In the genomic region with DNA sequence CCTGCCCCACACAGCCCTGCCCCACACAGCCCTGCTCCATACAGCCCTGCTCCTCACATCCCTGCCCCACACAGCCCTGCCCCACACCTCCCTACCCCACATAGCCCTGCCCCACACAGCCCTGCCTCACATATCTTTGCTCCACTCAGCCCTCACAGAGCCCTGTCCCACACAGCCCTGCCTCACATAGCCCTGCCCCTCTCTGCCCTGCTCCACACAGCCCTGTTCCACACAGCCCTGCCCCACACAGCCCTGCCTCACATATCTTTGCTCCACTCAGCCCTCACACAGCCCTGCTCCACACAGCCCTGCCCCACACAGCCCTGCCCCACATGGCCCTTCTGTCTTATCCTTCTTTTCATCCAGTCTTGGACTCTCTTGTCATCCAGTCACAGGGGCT, we compare ENCODE assay signal across 9 mouse cellular contexts.
A peak's percentile ranks its signal among the peaks of the same experiment; 100 is the strongest.
DNase-seq lines count a peak whose midpoint lies in the region; ATAC-seq and TF ChIP-seq lines count a peak whose summit lies in the region.
"Had no signal": no experiment of that assay in that cellular context is flagged by ENCODE, and none has a peak within 500 bp of the region (broad histone marks: within the 10 kb centered on the region; RNA-seq: fewer than 3 reads in every experiment).

No protein-coding gene starts in this region.

- H3K4me3 ChIP-seq in intestine, embryonic 16.5 days (ENCODE audit: low read length): no peak overlapping the region
- H3K4me3 ChIP-seq in intestine, embryonic 15.5 days (replicated peaks): no peak overlapping the region
- no peak overlapping the region for H3K4me3 ChIP-seq in ES-E14 (ENCODE audit: insufficient read depth in 1 of 2, low read depth in 1 of 2, low read length in 2 of 2, poor library complexity in 1 of 2, severe bottlenecking in 1 of 2)
- no peak overlapping the region for H3K4me3 ChIP-seq in hindbrain, embryonic 16.5 days (ENCODE audit: low read length)
- H3K4me3 ChIP-seq: liver, embryonic 15.5 days had no signal

- H3K36me3 ChIP-seq in intestine, embryonic 16.5 days (ENCODE audit: control insufficient read depth, insufficient read depth, low read length): no peaks in the 10 kb centered on the region
- no peaks in the 10 kb centered on the region for H3K36me3 ChIP-seq in intestine, embryonic 15.5 days
- H3K36me3 ChIP-seq in ES-E14 (ENCODE audit: control insufficient read depth, insufficient read depth, low read length, poor library complexity, severe bottlenecking): no peaks in the 10 kb centered on the region
- H3K36me3 ChIP-seq in hindbrain, embryonic 16.5 days (ENCODE audit: control insufficient read depth, insufficient read depth, low read length): no peaks in the 10 kb centered on the region
- H3K36me3 ChIP-seq: liver, embryonic 15.5 days had no signal

- H3K9me3 ChIP-seq in intestine, embryonic 16.5 days (ENCODE audit: control insufficient read depth, low read length): no peaks in the 10 kb centered on the region
- no peaks in the 10 kb centered on the region for H3K9me3 ChIP-seq in intestine, embryonic 15.5 days
- no peaks in the 10 kb centered on the region for H3K9me3 ChIP-seq in ES-E14 (ENCODE audit: control insufficient read depth, insufficient read depth, low read depth, low read length)
- no peaks in the 10 kb centered on the region for H3K9me3 ChIP-seq in hindbrain, embryonic 16.5 days (ENCODE audit: control insufficient read depth, low read length)
- H3K9me3 ChIP-seq: liver, embryonic 15.5 days had no signal

- H3K27ac ChIP-seq in intestine, embryonic 16.5 days (ENCODE audit: low read length): no peak overlapping the region
- no peak overlapping the region for H3K27ac ChIP-seq in intestine, embryonic 15.5 days
- peak overlapping the region; percentile 14; the same call in 1 of the 2 replicates for H3K27ac ChIP-seq in ES-E14 (ENCODE audit: insufficient read depth, low read depth, low read length, poor library complexity, severe bottlenecking)
- no peak overlapping the region for H3K27ac ChIP-seq in hindbrain, embryonic 16.5 days (ENCODE audit: low read depth, low read length)
- H3K27ac ChIP-seq: liver, embryonic 15.5 days had no signal

- no peaks in the 10 kb centered on the region for H3K27me3 ChIP-seq in intestine, embryonic 16.5 days (replicated peaks; ENCODE audit: control insufficient read depth, insufficient read depth, low read length)
- H3K27me3 ChIP-seq in intestine, embryonic 15.5 days (replicated peaks): no peaks in the 10 kb centered on the region
- H3K27me3 ChIP-seq in hindbrain, embryonic 16.5 days (replicated peaks; ENCODE audit: control insufficient read depth, insufficient read depth, low read length): no peaks in the 10 kb centered on the region
- H3K27me3 ChIP-seq: liver, embryonic 15.5 days had no signal

- DNase-seq in ES-CJ7 (ENCODE audit: low read depth, low spot score) (peak; percentile 43), ES-E14 (ENCODE audit: low read depth, low spot score) (no peak)
- DNase-seq in spleen, postnatal 4 days (ENCODE audit: low spot score in 2 of 2): no peak
- no peak for DNase-seq in lung, postnatal 25 days (ENCODE audit: low spot score)
- DNase-seq: cerebellum, adult 11 months had no signal

- peak; percentile 23; the same call in 1 of the 2 replicates for ATAC-seq in intestine, embryonic 16.5 days
- no peak for ATAC-seq in intestine, embryonic 15.5 days
- peak; percentile 46 for ATAC-seq in hindbrain, embryonic 16.5 days

- no peak overlapping the region for H3K9ac ChIP-seq in intestine, embryonic 16.5 days (ENCODE audit: low read depth, low read length)
- H3K9ac ChIP-seq in intestine, embryonic 15.5 days: no peak overlapping the region
- no peak overlapping the region for H3K9ac ChIP-seq in ES-E14 (ENCODE audit: insufficient read depth, low read depth, low read length, poor library complexity, severe bottlenecking)
- no peak overlapping the region for H3K9ac ChIP-seq in hindbrain, embryonic 16.5 days (ENCODE audit: low read depth, low read length)
- H3K9ac ChIP-seq: liver, embryonic 15.5 days had no signal

- H3K4me1 ChIP-seq in intestine, embryonic 16.5 days (ENCODE audit: control insufficient read depth, insufficient read depth, low read length): no peaks in the 10 kb centered on the region
- H3K4me1 ChIP-seq in intestine, embryonic 15.5 days (replicated peaks): no peaks in the 10 kb centered on the region
- peaks cover 7 to 8% of the 10 kb centered on the region in 2 experiments; a peak in 3 of 4 replicates for H3K4me1 ChIP-seq in ES-E14 (ENCODE audit: control insufficient read depth in 2 of 2, insufficient read depth in 2 of 2, low read length in 2 of 2, poor library complexity in 1 of 2)
- 0 out of 2 replicates have a peak, but pooled peaks cover 2% of the 10 kb centered on the region for H3K4me1 ChIP-seq in hindbrain, embryonic 16.5 days (ENCODE audit: control insufficient read depth, insufficient read depth, low read depth, low read length)
- H3K4me1 ChIP-seq: liver, embryonic 15.5 days had no signal

- H3K4me2 ChIP-seq in intestine, embryonic 16.5 days (ENCODE audit: low read depth, low read length): no peak overlapping the region
- no peak overlapping the region for H3K4me2 ChIP-seq in intestine, embryonic 15.5 days (replicated peaks)
- no peak overlapping the region for H3K4me2 ChIP-seq in hindbrain, embryonic 16.5 days (ENCODE audit: low read length)
- H3K4me2 ChIP-seq: liver, embryonic 15.5 days had no signal

- in situ Hi-C loops in ES-E14 (cut with MboI; ENCODE audit: low sequenced_read_pairs in 2 of 2, unreplicated experiment in 2 of 2): no loop called here

TF ChIP-seq in ES-E14, 5 proteins besides CTCF, POLR2A, EP300 and RAD21:
- no peak for TF ChIP-seq MAFK (IDR thresholded peaks at IDR 0.05; ENCODE audit: insufficient read depth, low read depth, low read length)
- TF ChIP-seq HCFC1 (IDR thresholded peaks at IDR 0.05; ENCODE audit: borderline replicate concordance, insufficient read depth, low read length): no peak
- no peak for TF ChIP-seq ZC3H11A (IDR thresholded peaks at IDR 0.05; ENCODE audit: borderline replicate concordance, low read depth, low read length)
- TF ChIP-seq CHD2 (IDR thresholded peaks at IDR 0.05; ENCODE audit: low read depth, low read length): no peak
- no peak for TF ChIP-seq ZNF384 (IDR thresholded peaks at IDR 0.05; ENCODE audit: low read depth, low read length)
